Mouse (Mus musculus) C2C12 (cell line): ENCODE results near the gene Abtb1.

Experiments
- CTCF ChIP-seq: IDR thresholded peaks from one replicate; pipeline ENCODE4 v1.5.1; 2011; ENCODE audit not compliant: control insufficient read depth, insufficient read depth, insufficient read length
- MYOD1 ChIP-seq: IDR thresholded peaks from one replicate; pipeline ENCODE4 v1.6.1; 2011; ENCODE audit warnings: low read depth; ENCODE audit not compliant: control insufficient read depth, insufficient read length

DNA sequence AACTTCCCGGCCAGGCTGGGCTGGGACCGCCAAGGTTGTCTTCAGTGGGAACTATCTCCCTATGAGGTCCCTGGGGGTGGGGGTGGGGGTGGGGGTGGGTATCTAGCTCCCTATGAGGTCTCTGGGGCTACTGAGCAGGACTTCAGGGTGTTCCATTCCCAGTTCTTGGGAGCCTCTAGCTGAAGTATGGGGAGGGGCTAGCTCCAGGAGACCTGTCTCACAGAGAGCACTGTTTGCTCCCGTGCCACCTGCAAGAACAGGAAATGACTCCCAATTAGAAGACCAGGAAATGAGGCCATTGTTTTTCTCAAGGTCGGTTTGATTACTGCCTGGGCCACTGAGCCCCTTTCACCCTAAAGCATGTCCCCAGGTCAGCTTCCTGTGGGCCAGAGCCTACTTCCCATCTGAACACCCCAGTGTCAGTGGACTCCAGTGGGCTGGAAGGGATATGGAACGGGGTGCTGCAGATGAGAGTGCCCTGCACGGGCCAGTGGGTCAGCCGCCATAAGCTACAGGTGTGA, 29.8 kb downstream of the Abtb1 start:
- TF ChIP-seq CTCF (no peak), MYOD1 (no peak)
